Comparison of ENCODE assay signal across 8 mouse cellular contexts in genomic region chr12:26414451-26415103, GRCm38 (mm10). TPM values are rescaled to one million over a fixed set of nuclear protein-coding genes. Genes with fewer than 3 reads are reported as not detected.
A peak's percentile ranks its signal among the peaks of the same experiment; 100 is the strongest.
DNase-seq lines count a peak whose midpoint lies in the region; ATAC-seq and TF ChIP-seq lines count a peak whose summit lies in the region.

No protein-coding gene starts in this region.

- H3K4me3 ChIP-seq in lung, adult 2 months (replicated peaks; ENCODE audit: extremely low read depth, low read depth, low read length): peak overlapping the region; percentile 80
- H3K4me3 ChIP-seq in bone marrow macrophage, adult 2 months (ENCODE audit: insufficient read depth, low read length): peak overlapping the region; percentile 75
- H3K4me3 ChIP-seq in forebrain, embryonic 14.5 days (ENCODE audit: low read depth, low read length): peak overlapping the region; percentile 95
- peak overlapping the region; percentile 83 for H3K4me3 ChIP-seq in hindbrain, embryonic 13.5 days
- peak overlapping the region; percentile 55 to 63 for H3K4me3 ChIP-seq in liver, embryonic 14.5 days (ENCODE audit: insufficient read depth in 1 of 2, low read depth in 2 of 2, low read length in 2 of 2)
- H3K4me3 ChIP-seq in neural tube, embryonic 13.5 days: peak overlapping the region; percentile 90

- TF ChIP-seq EP300 in liver, embryonic 14.5 days (IDR thresholded peaks at IDR 0.05; ENCODE audit: low read depth): no peak

- peak overlapping the region; percentile 99 for H3K9ac ChIP-seq in forebrain, embryonic 14.5 days (ENCODE audit: low read length)
- peak overlapping the region; percentile 98 for H3K9ac ChIP-seq in hindbrain, embryonic 13.5 days
- peak overlapping the region; percentile 41 for H3K9ac ChIP-seq in liver, embryonic 14.5 days (replicated peaks)
- H3K9ac ChIP-seq in neural tube, embryonic 13.5 days: peak overlapping the region; percentile 98

- H3K27ac ChIP-seq in bone marrow macrophage, adult 2 months (ENCODE audit: insufficient read depth, low read depth, low read length): no peak overlapping the region
- peak overlapping the region; percentile 65 for H3K27ac ChIP-seq in forebrain, embryonic 14.5 days (ENCODE audit: low read depth, low read length)
- H3K27ac ChIP-seq in hindbrain, embryonic 13.5 days: peak overlapping the region; percentile 89
- H3K27ac ChIP-seq in liver, embryonic 14.5 days: no peak overlapping the region
- H3K27ac ChIP-seq in neural tube, embryonic 13.5 days (replicated peaks): peak overlapping the region; percentile 88

- TF ChIP-seq POLR2A in lung, adult 2 months (IDR thresholded peaks at IDR 0.05; ENCODE audit: borderline replicate concordance, extremely low read depth, low read depth, low read length): no peak
- no peak for TF ChIP-seq POLR2A in bone marrow macrophage, adult 2 months (IDR thresholded peaks at IDR 0.05; ENCODE audit: borderline replicate concordance, low read depth, low read length)

- H3K4me2 ChIP-seq in forebrain, embryonic 14.5 days (ENCODE audit: low read length): peak overlapping the region; percentile 94
- peak overlapping the region; percentile 87 for H3K4me2 ChIP-seq in hindbrain, embryonic 13.5 days
- H3K4me2 ChIP-seq in liver, embryonic 14.5 days (ENCODE audit: low read depth): peak overlapping the region; percentile 57
- H3K4me2 ChIP-seq in neural tube, embryonic 13.5 days: peak overlapping the region; percentile 91

- DNase-seq in lung, adult 2 months: peak; percentile 47
- no peak for DNase-seq in lung, postnatal 25 days (ENCODE audit: low spot score)
- DNase-seq in forebrain, embryonic 14.5 days (ENCODE audit: low spot score): peak; percentile 39
- no peak for DNase-seq in liver, embryonic 14.5 days (ENCODE audit: low read depth in 3 of 3, low spot score in 3 of 3)
- DNase-seq in layer of hippocampus, adult 9-10 months (ENCODE audit: low spot score): no peak

- no peaks in the 10 kb centered on the region for H3K36me3 ChIP-seq in forebrain, embryonic 14.5 days (ENCODE audit: control insufficient read depth, insufficient read depth, low read length)
- H3K36me3 ChIP-seq in hindbrain, embryonic 13.5 days: no peaks in the 10 kb centered on the region; the same call in 1 of the 2 replicates
- no peaks in the 10 kb centered on the region for H3K36me3 ChIP-seq in liver, embryonic 14.5 days (replicated peaks; ENCODE audit: control insufficient read depth, insufficient read depth, low read depth)
- H3K36me3 ChIP-seq in neural tube, embryonic 13.5 days: no peaks in the 10 kb centered on the region

- no peaks in the 10 kb centered on the region for H3K27me3 ChIP-seq in forebrain, embryonic 14.5 days (replicated peaks; ENCODE audit: control insufficient read depth, insufficient read depth, low read length)
- H3K27me3 ChIP-seq in hindbrain, embryonic 13.5 days: no peaks in the 10 kb centered on the region
- H3K27me3 ChIP-seq in liver, embryonic 14.5 days (ENCODE audit: control insufficient read depth, insufficient read depth, low read length): peaks cover 15% of the 10 kb centered on the region
- H3K27me3 ChIP-seq in neural tube, embryonic 13.5 days: no peaks in the 10 kb centered on the region

- ATAC-seq in forebrain, embryonic 14.5 days: peak; percentile 86
- peak; percentile 83 for ATAC-seq in hindbrain, embryonic 13.5 days (ENCODE audit: low FRiP score)
- peak; percentile 26; the same call in 1 of the 2 replicates for ATAC-seq in liver, embryonic 14.5 days (ENCODE audit: insufficient read depth)
- peak; percentile 79 for ATAC-seq in neural tube, embryonic 13.5 days (ENCODE audit: low read depth)

- peaks cover 9% of the 10 kb centered on the region; the same call in 1 of the 2 replicates for H3K4me1 ChIP-seq in lung, adult 2 months (ENCODE audit: control insufficient read depth, insufficient read depth, low read length)
- no peaks in the 10 kb centered on the region for H3K4me1 ChIP-seq in bone marrow macrophage, adult 2 months (ENCODE audit: control insufficient read depth, insufficient read depth, low read length)
- H3K4me1 ChIP-seq in forebrain, embryonic 14.5 days (ENCODE audit: control insufficient read depth, insufficient read depth, low read length): peaks cover 29% of the 10 kb centered on the region
- peaks cover 45% of the 10 kb centered on the region for H3K4me1 ChIP-seq in hindbrain, embryonic 13.5 days (replicated peaks)
- no peaks in the 10 kb centered on the region for H3K4me1 ChIP-seq in liver, embryonic 14.5 days (replicated peaks; ENCODE audit: control insufficient read depth in 2 of 2, insufficient read depth in 2 of 2, low read length in 1 of 2)
- peaks cover 56% of the 10 kb centered on the region for H3K4me1 ChIP-seq in neural tube, embryonic 13.5 days (replicated peaks)

- no peaks in the 10 kb centered on the region for H3K9me3 ChIP-seq in forebrain, embryonic 14.5 days (replicated peaks; ENCODE audit: control insufficient read depth, low read length)
- no peaks in the 10 kb centered on the region for H3K9me3 ChIP-seq in hindbrain, embryonic 13.5 days
- H3K9me3 ChIP-seq in liver, embryonic 14.5 days (ENCODE audit: control insufficient read depth, low read length): no peaks in the 10 kb centered on the region
- H3K9me3 ChIP-seq in neural tube, embryonic 13.5 days: no peaks in the 10 kb centered on the region

- WGBS in lung, adult 2 months: under 1% methylated on average over 64 of the region's 64 CpGs
- 0% methylated on average over 56 of the region's 64 CpGs for WGBS in forebrain, embryonic 14.5 days
- WGBS in hindbrain, embryonic 13.5 days: under 1% methylated on average over 63 of the region's 64 CpGs
- WGBS in liver, embryonic 14.5 days (ENCODE audit: insufficient replicate concordance): under 1% methylated on average over 63 of the region's 64 CpGs
- WGBS in neural tube, embryonic 13.5 days: under 1% methylated on average over 64 of the region's 64 CpGs

- no peak for TF ChIP-seq CTCF in lung, adult 2 months (IDR thresholded peaks at IDR 0.05; ENCODE audit: insufficient read depth, low read length)
- no peak for TF ChIP-seq CTCF in bone marrow macrophage, adult 2 months (IDR thresholded peaks at IDR 0.05; ENCODE audit: low read depth, low read length)
- TF ChIP-seq CTCF in liver, embryonic 14.5 days (IDR thresholded peaks at IDR 0.05; ENCODE audit: low read depth): no peak

RNA-seq across cellular contexts. Expression of gene Rnf144a, which starts 0.5 kb away (rescaled TPM):
- 76.2 and 128 TPM in 2 replicates for polyA plus RNA-seq in lung, adult 2 months (2012; rRNA removed)
- 0.17 and 0.21 TPM in 2 replicates for polyA plus RNA-seq in bone marrow macrophage, adult 2 months (2012; ENCODE audit: insufficient read depth, insufficient read length, missing spikeins)
- polyA plus RNA-seq in forebrain, embryonic 14.5 days (2014; fragmentation: Nextera tagmentation; extraction: Ambion mirVana): 17.4 and 21.5 TPM in 2 replicates
- polyA plus RNA-seq in hindbrain, embryonic 13.5 days (2015; fragmentation: Nextera tagmentation; extraction: Ambion mirVana): 26.0 and 26.6 TPM in 2 replicates
- 0.63 and 0.74 TPM in 2 replicates for polyA plus RNA-seq in liver, embryonic 14.5 days (2012; rRNA removed)
- 0.60 and 0.66 TPM in 2 replicates for polyA plus RNA-seq in liver, embryonic 14.5 days (2014; fragmentation: Nextera tagmentation; extraction: Ambion mirVana)
- 27.0 and 27.4 TPM in 2 replicates for polyA plus RNA-seq in neural tube, embryonic 13.5 days (2015; fragmentation: Nextera tagmentation; extraction: Ambion mirVana)

RNA-seq across cellular contexts. Expression of gene Rsad2, which starts 41.7 kb away (rescaled TPM):
- 1.4 and 1.8 TPM in 2 replicates for polyA plus RNA-seq in lung, adult 2 months (2012; rRNA removed)
- polyA plus RNA-seq in bone marrow macrophage, adult 2 months (2012; ENCODE audit: insufficient read depth, insufficient read length, missing spikeins): 32.3 and 33.7 TPM in 2 replicates
- 0.20 and 0.27 TPM in 2 replicates for polyA plus RNA-seq in forebrain, embryonic 14.5 days (2014; fragmentation: Nextera tagmentation; extraction: Ambion mirVana)
- polyA plus RNA-seq in hindbrain, embryonic 13.5 days (2015; fragmentation: Nextera tagmentation; extraction: Ambion mirVana): 0.44 and 0.84 TPM in 2 replicates
- polyA plus RNA-seq in liver, embryonic 14.5 days (2012; rRNA removed): 0.93 TPM in 2 replicates
- 1.9 and 2.7 TPM in 2 replicates for polyA plus RNA-seq in liver, embryonic 14.5 days (2014; fragmentation: Nextera tagmentation; extraction: Ambion mirVana)
- polyA plus RNA-seq in neural tube, embryonic 13.5 days (2015; fragmentation: Nextera tagmentation; extraction: Ambion mirVana): 0.40 and 0.89 TPM in 2 replicates

RNA-seq across cellular contexts. Expression of gene Cmpk2, which starts 54.4 kb away (rescaled TPM):
- 9.8 and 10.7 TPM in 2 replicates for polyA plus RNA-seq in lung, adult 2 months (2012; rRNA removed)
- polyA plus RNA-seq in bone marrow macrophage, adult 2 months (2012; ENCODE audit: insufficient read depth, insufficient read length, missing spikeins): 28.8 and 33.8 TPM in 2 replicates
- 11.7 and 11.8 TPM in 2 replicates for polyA plus RNA-seq in forebrain, embryonic 14.5 days (2014; fragmentation: Nextera tagmentation; extraction: Ambion mirVana)
- 11.4 and 13.2 TPM in 2 replicates for polyA plus RNA-seq in hindbrain, embryonic 13.5 days (2015; fragmentation: Nextera tagmentation; extraction: Ambion mirVana)
- polyA plus RNA-seq in liver, embryonic 14.5 days (2012; rRNA removed): 3.6 and 4.5 TPM in 2 replicates
- 10.2 and 13.5 TPM in 2 replicates for polyA plus RNA-seq in liver, embryonic 14.5 days (2014; fragmentation: Nextera tagmentation; extraction: Ambion mirVana)
- 13.5 and 14.7 TPM in 2 replicates for polyA plus RNA-seq in neural tube, embryonic 13.5 days (2015; fragmentation: Nextera tagmentation; extraction: Ambion mirVana)

Comparison
In these comparisons a context has a peak if more than half of its experiments do, and no peak if none do; other contexts are left out.
1. DNase-seq: peak in lung, adult 2 months (single experiment) and forebrain, embryonic 14.5 days (single experiment); none in lung, postnatal 25 days (single experiment), liver, embryonic 14.5 days (0 of 3) and layer of hippocampus, adult 9-10 months (single experiment).
2. H3K27ac ChIP-seq: peak in forebrain, embryonic 14.5 days (single experiment), hindbrain, embryonic 13.5 days (single experiment) and neural tube, embryonic 13.5 days (single experiment); none in bone marrow macrophage, adult 2 months (single experiment) and liver, embryonic 14.5 days (single experiment).
3. ATAC-seq: peak in every context shown above with its lines; median percentile 86 in forebrain, embryonic 14.5 days; 83 in hindbrain, embryonic 13.5 days; 79 in neural tube, embryonic 13.5 days; 26 in liver, embryonic 14.5 days.
4. H3K9ac ChIP-seq: peak in every context shown above with its lines; median percentile 99 in forebrain, embryonic 14.5 days; 98 in hindbrain, embryonic 13.5 days; 98 in neural tube, embryonic 13.5 days; 41 in liver, embryonic 14.5 days.
5. RNA of gene Rnf144a, which starts 0.5 kb away (polyA plus RNA-seq): 76.2 to 128 TPM in lung, adult 2 months, 27.0 to 27.4 TPM in neural tube, embryonic 13.5 days, 26.0 to 26.6 TPM in hindbrain, embryonic 13.5 days and 17.4 to 21.5 TPM in forebrain, embryonic 14.5 days; 0.60 to 0.74 TPM in liver, embryonic 14.5 days and 0.17 to 0.21 TPM in bone marrow macrophage, adult 2 months; every median in the first group is over 10 times any median in the second.
6. Peak in every context shown above with its lines, with median percentiles within 50 percentile points of each other: H3K4me3 ChIP-seq and H3K4me2 ChIP-seq.